Mouse (Mus musculus) frontal cortex, postnatal 10 days (tissue): ENCODE data around the gene Hoxc6.

Experiments used
- DNase-seq, 2 experiments: peaks; one replicate each; pipeline ENCODE4 v3.0.0; 2022; ENCODE audit warnings: low spot score in 2 of 2, mixed read lengths in 1 of 2

Gene Hoxc6

GRCm38 (mm10) chr15:102990461-102991397 is 7.3 kb upstream of the Hoxc6 start, which contains the start of gene Hoxc8:
Gene Hoxc8, plus strand, starts transcription at chr15:102990607.
- no peak for DNase-seq

- DNase-seq, result no peak
These were observed 6.3 kb upstream of the Hoxc6 start for GRCm38 (mm10) chr15:102991782-102992181.

- no peak for DNase-seq
These were observed 5.9 kb upstream of the Hoxc6 start for GRCm38 (mm10) chr15:102992206-102992605.

- DNase-seq, result no peak
These were observed 5.2 kb upstream of the Hoxc6 start for GRCm38 (mm10) chr15:102992863-102993262.

- no peak for DNase-seq
These were observed 1.5 kb upstream of the Hoxc6 start for GRCm38 (mm10) chr15:102996548-102996947.

- DNase-seq, result no peak
These were observed 626 bp upstream of the Hoxc6 start for GRCm38 (mm10) chr15:102997431-102997830.

- DNase-seq, result no peak
These were observed 638 bp downstream of the Hoxc6 start for GRCm38 (mm10) chr15:102998608-102999182.

GRCm38 (mm10) chr15:102999183-102999831 is 1.2 kb downstream of the Hoxc6 start:
- DNase-seq, result no peak

GRCm38 (mm10) chr15:102999955-103000354 is 1.9 kb downstream of the Hoxc6 start:
- no peak for DNase-seq

- DNase-seq, result no peak
These were observed 2.4 kb downstream of the Hoxc6 start for GRCm38 (mm10) chr15:103000501-103000901.

- DNase-seq, result no peak
These were observed 3.3 kb downstream of the Hoxc6 start for GRCm38 (mm10) chr15:103001370-103001769.

- no peak for DNase-seq
These were observed 4.1 kb downstream of the Hoxc6 start for GRCm38 (mm10) chr15:103002156-103002555.

- no peak for DNase-seq
These were observed 4.9 kb downstream of the Hoxc6 start for GRCm38 (mm10) chr15:103002821-103003448.

- DNase-seq, result no peak
These were observed 7.3 kb downstream of the Hoxc6 start for GRCm38 (mm10) chr15:103005308-103005707.

- DNase-seq, result no peak
These were observed 7.7 kb downstream of the Hoxc6 start for GRCm38 (mm10) chr15:103005797-103006196.

- DNase-seq, result no peak
These were observed 8.3 kb downstream of the Hoxc6 start for GRCm38 (mm10) chr15:103006326-103006725.

GRCm38 (mm10) chr15:103009265-103010111 is 11.4 kb downstream of the Hoxc6 start:
- DNase-seq, result no peak

GRCm38 (mm10) chr15:103010112-103010846 is 12.2 kb downstream of the Hoxc6 start:
- no peak for DNase-seq

GRCm38 (mm10) chr15:103010847-103011555 is 12.9 kb downstream of the Hoxc6 start:
- DNase-seq, result no peak
